Mouse (Mus musculus) MEL (cell line): ENCODE measurements at regions not wholly inside any gene's neighbourhood (a gene's known extent, or its start where the extent isn't known, plus 50 kb on each side); places are given as distances from the start of the nearest gene placed in this dataset.

ENCODE experiments used
- DNase-seq: peaks from one replicate; pipeline ENCODE4 v3.0.0; 2011; ENCODE audit warnings: low read depth, low spot score
- H3K27ac ChIP-seq: 2 replicates; pipeline ENCODE4 v1.5.1; 2012; ENCODE audit warnings: low read depth, mild to moderate bottlenecking, control low read depth, low read length, moderate library complexity; ENCODE audit not compliant: control insufficient read depth
- H3K27me3 ChIP-seq, 2 experiments: fragments of 150-350 bp in 1 of 2; sonication (generic) in 1 of 2; 2 replicates each; pipeline ENCODE4 v1.6.1; 2012; ENCODE audit warnings: low read length in 2 of 2, mild to moderate bottlenecking in 2 of 2, improper control_type of control experiment in 1 of 2, moderate library complexity in 1 of 2; ENCODE audit not compliant: insufficient read depth in 2 of 2, control insufficient read depth in 1 of 2
- H3K36me3 ChIP-seq, 2 experiments: 2 replicates each; pipeline ENCODE4 v1.6.1; 2012 to 2014; ENCODE audit warnings: low read length in 2 of 2, improper control_type of control experiment in 1 of 2, inconsistent platforms in 1 of 2, mild to moderate bottlenecking in 1 of 2; ENCODE audit not compliant: insufficient read depth in 2 of 2, control insufficient read depth in 1 of 2
- H3K4me1 ChIP-seq, 2 experiments: fragments of 150-350 bp in 1 of 2; sonication (generic) in 1 of 2; 2 replicates each; pipeline ENCODE4 v1.6.1; 2012; ENCODE audit warnings: low read length in 2 of 2, improper control_type of control experiment in 1 of 2, mild to moderate bottlenecking in 1 of 2; ENCODE audit not compliant: insufficient read depth in 2 of 2, control insufficient read depth in 1 of 2
- H3K4me3 ChIP-seq, 2 experiments: fragments of 150-350 bp in 1 of 2; sonication (generic) in 1 of 2; 2 replicates each; pipeline ENCODE4 v1.5.1; 2012; ENCODE audit warnings: low read depth in 2 of 2, low read length in 2 of 2, mild to moderate bottlenecking in 2 of 2, moderate library complexity in 2 of 2, control low read depth in 1 of 2, improper control_type of control experiment in 1 of 2; ENCODE audit not compliant: control insufficient read depth in 1 of 2, insufficient read depth in 1 of 2
- H3K79me2 ChIP-seq: 2 replicates; pipeline ENCODE4 v1.6.1; 2012; ENCODE audit warnings: mild to moderate bottlenecking, low read length, moderate library complexity; ENCODE audit not compliant: control insufficient read depth, poor library complexity, insufficient read depth
- H3K9ac ChIP-seq: 2 replicates; pipeline ENCODE4 v1.6.1; 2012; ENCODE audit warnings: low read depth, mild to moderate bottlenecking, control low read depth, low read length, moderate library complexity; ENCODE audit not compliant: control insufficient read depth, poor library complexity, severe bottlenecking
- H3K9me3 ChIP-seq: fragments of 150-350 bp; sonication (generic); replicated peaks from 2 replicates; pipeline ENCODE4 v1.6.1; 2012; ENCODE audit warnings: mild to moderate bottlenecking, low read length, improper control_type of control experiment, moderate library complexity; ENCODE audit not compliant: insufficient read depth
- BHLHE40 ChIP-seq: IDR thresholded peaks from 2 replicates; pipeline ENCODE4 v1.6.1; 2012; ENCODE audit warnings: low read depth, mild to moderate bottlenecking, inconsistent platforms, low read length, improper control_type of control experiment, borderline replicate concordance
- CHD1 ChIP-seq: IDR thresholded peaks from 2 replicates; pipeline ENCODE4 v1.6.1; 2012; ENCODE audit warnings: low read depth, mild to moderate bottlenecking, inconsistent platforms, low read length, improper control_type of control experiment
- CHD2 ChIP-seq: IDR thresholded peaks from 2 replicates; pipeline ENCODE4 v1.6.1; 2011; ENCODE audit warnings: low read length, improper control_type of control experiment
- CTCF ChIP-seq, 3 experiments: IDR thresholded peaks in 2 of 3; conservative IDR thresholded peaks in 1 of 3; 2 replicates each; pipeline ENCODE4 v1.5.1; 2011 to 2012; ENCODE audit warnings: low read length in 3 of 3, low read depth in 2 of 3, mild to moderate bottlenecking in 2 of 3, improper control_type of control experiment in 1 of 3, inconsistent platforms in 1 of 3, mixed read lengths in 1 of 3, moderate library complexity in 1 of 3; ENCODE audit not compliant: control insufficient read depth in 1 of 3, insufficient read depth in 1 of 3, poor library complexity in 1 of 3, severe bottlenecking in 1 of 3
- ELF1 ChIP-seq: IDR thresholded peaks from 2 replicates; pipeline ENCODE4 v1.6.1; 2014; ENCODE audit warnings: low read depth, mild to moderate bottlenecking, inconsistent platforms, low read length, improper control_type of control experiment, moderate library complexity
- EP300 ChIP-seq, 2 experiments: IDR thresholded peaks; 2 replicates each; pipeline ENCODE4 v1.6.1; 2011; ENCODE audit warnings: improper control_type of control experiment in 2 of 2, low read length in 2 of 2, low read depth in 1 of 2, mild to moderate bottlenecking in 1 of 2
- ETS1 ChIP-seq: IDR thresholded peaks from 2 replicates; pipeline ENCODE4 v1.6.1; 2012; ENCODE audit warnings: low read depth, mild to moderate bottlenecking, inconsistent platforms, low read length, improper control_type of control experiment, moderate library complexity
- GABPA ChIP-seq: IDR thresholded peaks from 2 replicates; pipeline ENCODE4 v1.6.1; 2012; ENCODE audit warnings: low read depth, mild to moderate bottlenecking, inconsistent platforms, low read length, improper control_type of control experiment, moderate library complexity
- GATA1 ChIP-seq: IDR thresholded peaks from 2 replicates; pipeline ENCODE4 v1.6.1; 2011; ENCODE audit warnings: low read depth, low read length, improper control_type of control experiment
- HCFC1 ChIP-seq: IDR thresholded peaks from 2 replicates; pipeline ENCODE4 v1.6.1; 2012; ENCODE audit warnings: low read depth, mild to moderate bottlenecking, inconsistent platforms, low read length, improper control_type of control experiment, moderate library complexity
- JUND ChIP-seq: IDR thresholded peaks from 2 replicates; pipeline ENCODE4 v1.6.1; 2011; ENCODE audit warnings: low read depth, mild to moderate bottlenecking, improper control_type of control experiment, low read length
- KAT2A ChIP-seq: conservative IDR thresholded peaks from 2 replicates; pipeline ENCODE4 v1.6.1; 2012; ENCODE audit warnings: low read depth, low read length, improper control_type of control experiment, inconsistent platforms
- MAFK ChIP-seq: IDR thresholded peaks from 2 replicates; pipeline ENCODE4 v1.6.1; 2011; ENCODE audit warnings: low read depth, mild to moderate bottlenecking, low read length, improper control_type of control experiment, borderline replicate concordance
- MAX ChIP-seq: IDR thresholded peaks from 2 replicates; pipeline ENCODE4 v1.6.1; 2011; ENCODE audit warnings: low read length, improper control_type of control experiment
- MYB ChIP-seq: IDR thresholded peaks from 2 replicates; pipeline ENCODE4 v1.6.1; 2011; ENCODE audit warnings: mild to moderate bottlenecking, low read depth, low read length, improper control_type of control experiment
- MYC ChIP-seq: IDR thresholded peaks from 2 replicates; pipeline ENCODE4 v1.6.1; 2011; ENCODE audit warnings: low read depth, mild to moderate bottlenecking, low read length, improper control_type of control experiment, moderate library complexity
- NELFE ChIP-seq: IDR thresholded peaks from 2 replicates; pipeline ENCODE4 v1.6.1; 2011; ENCODE audit warnings: low read depth, low read length, improper control_type of control experiment
- POLR2A ChIP-seq, 2 experiments: IDR thresholded peaks; 2 replicates each; pipeline ENCODE4 v1.6.1; 2011 to 2012; ENCODE audit warnings: low read length in 2 of 2, mild to moderate bottlenecking in 2 of 2, control low read depth in 1 of 2, improper control_type of control experiment in 1 of 2, low read depth in 1 of 2, moderate library complexity in 1 of 2; ENCODE audit not compliant: control insufficient read depth in 1 of 2, insufficient read depth in 1 of 2, poor library complexity in 1 of 2
- POLR2AphosphoS2 ChIP-seq: IDR thresholded peaks from 2 replicates; pipeline ENCODE4 v1.6.1; 2011; ENCODE audit warnings: low read length, improper control_type of control experiment
- POLR2AphosphoS5 ChIP-seq: IDR thresholded peaks from 2 replicates; pipeline ENCODE4 v1.6.1; 2012; ENCODE audit warnings: low read depth, borderline replicate concordance, mild to moderate bottlenecking, inconsistent platforms, low read length, moderate library complexity, mixed read lengths
- RCOR1 ChIP-seq: IDR thresholded peaks from 2 replicates; pipeline ENCODE4 v1.6.1; 2012; ENCODE audit warnings: low read depth, mild to moderate bottlenecking, inconsistent platforms, low read length, improper control_type of control experiment
- SIN3A ChIP-seq: IDR thresholded peaks from 2 replicates; pipeline ENCODE4 v1.6.1; 2012; ENCODE audit warnings: low read length, improper control_type of control experiment, inconsistent platforms
- SMC3 ChIP-seq: IDR thresholded peaks from 2 replicates; pipeline ENCODE4 v1.6.1; 2011; ENCODE audit warnings: low read depth, low read length, improper control_type of control experiment
- TCF12 ChIP-seq: IDR thresholded peaks from 2 replicates; pipeline ENCODE4 v1.6.1; 2014; ENCODE audit warnings: low read depth, mild to moderate bottlenecking, inconsistent platforms, low read length, improper control_type of control experiment, moderate library complexity
- UBTF ChIP-seq: IDR thresholded peaks from 2 replicates; pipeline ENCODE4 v1.6.1; 2012; ENCODE audit warnings: low read depth, mild to moderate bottlenecking, inconsistent platforms, low read length, improper control_type of control experiment, moderate library complexity, borderline replicate concordance; ENCODE audit not compliant: insufficient read depth
- USF2 ChIP-seq, 2 experiments: IDR thresholded peaks; 2 replicates each; pipeline ENCODE4 v1.6.1; 2011 to 2012; ENCODE audit warnings: improper control_type of control experiment in 2 of 2, low read length in 2 of 2, borderline replicate concordance in 1 of 2, inconsistent platforms in 1 of 2, low read depth in 1 of 2, mild to moderate bottlenecking in 1 of 2; ENCODE audit not compliant: insufficient read depth in 1 of 2
- ZMIZ1 ChIP-seq: IDR thresholded peaks from 2 replicates; pipeline ENCODE4 v1.6.1; 2012; ENCODE audit warnings: low read depth, mild to moderate bottlenecking, inconsistent platforms, low read length, improper control_type of control experiment, moderate library complexity

GRCm38 (mm10) chr13:32465041-32465682 is 126.6 kb upstream of the Gmds start:
- Histone ChIP-seq H3K27ac (no peak overlapping the region), H3K9me3 (no peaks in the 10 kb centered on the region), H3K9ac (no peak overlapping the region), H3K4me1 (no peaks in the 10 kb centered on the region), H3K27me3 (peaks cover 0 to 5% of the 10 kb centered on the region in 2 experiments; a peak in 2 of 4 replicates), H3K4me3 (no peak overlapping the region), H3K36me3 (no peaks in the 10 kb centered on the region), H3K79me2 (no peaks in the 10 kb centered on the region)
- no peak for TF ChIP-seq JUND
- no peak for TF ChIP-seq SIN3A
- TF ChIP-seq UBTF = no peak
- no peak for TF ChIP-seq ETS1
- TF ChIP-seq NELFE = no peak
- no peak for TF ChIP-seq MAFK
- TF ChIP-seq MAX = no peak
- no peak for TF ChIP-seq CHD2
- TF ChIP-seq POLR2A (IDR thresholded peaks at IDR 0.05; ENCODE audit: control insufficient read depth in 1 of 2, insufficient read depth in 1 of 2, low read depth in 1 of 2, low read length in 2 of 2, poor library complexity in 1 of 2) = no peak
- no peak for TF ChIP-seq RCOR1
- no peak for TF ChIP-seq SMC3
- TF ChIP-seq TCF12 = no peak
- no peak for TF ChIP-seq MYB
- no peak for TF ChIP-seq POLR2AphosphoS2
- TF ChIP-seq ELF1 = no peak
- no peak for TF ChIP-seq GATA1
- no peak for DNase-seq

- no peaks in the 10 kb centered on the region for H3K4me1 ChIP-seq
- no peaks in the 10 kb centered on the region for H3K36me3 ChIP-seq
These were observed 116.0 kb upstream of the Gmds start for GRCm38 (mm10) chr13:32454419-32455146.

More at GRCm38 (mm10) chr13:32454419-32455146, 116.0 kb upstream of the Gmds start:
- H3K9ac ChIP-seq = no peak overlapping the region
- H3K9me3 ChIP-seq = no peaks in the 10 kb centered on the region
- no peaks in the 10 kb centered on the region; a peak in 1 of 4 replicates for H3K27me3 ChIP-seq
- no peak overlapping the region for H3K27ac ChIP-seq
- no peak overlapping the region for H3K4me3 ChIP-seq
- H3K79me2 ChIP-seq = no peaks in the 10 kb centered on the region
- TF ChIP-seq UBTF (no peak), EP300 (IDR thresholded peaks at IDR 0.05; ENCODE audit: low read depth in 1 of 2, low read length in 2 of 2) (no peak), KAT2A (no peak), HCFC1 (no peak), TCF12 (no peak), MAFK (no peak), BHLHE40 (no peak), POLR2AphosphoS5 (no peak), CTCF (IDR thresholded peaks at IDR 0.05 in 2 of 3, conservative IDR thresholded peaks at IDR 0.05 in 1 of 3; ENCODE audit: control insufficient read depth in 1 of 3, insufficient read depth in 1 of 3, low read depth in 2 of 3, low read length in 3 of 3, poor library complexity in 1 of 3, severe bottlenecking in 1 of 3) (no peak), SMC3 (no peak), GABPA (no peak), CHD1 (no peak), MYC (no peak), GATA1 (no peak), POLR2AphosphoS2 (no peak), ZMIZ1 (no peak), POLR2A (IDR thresholded peaks at IDR 0.05; ENCODE audit: control insufficient read depth in 1 of 2, insufficient read depth in 1 of 2, low read depth in 1 of 2, low read length in 2 of 2, poor library complexity in 1 of 2) (no peak), USF2 (IDR thresholded peaks at IDR 0.05; ENCODE audit: borderline replicate concordance in 1 of 2, insufficient read depth in 1 of 2, low read depth in 1 of 2, low read length in 2 of 2) (no peak), ETS1 (no peak), NELFE (no peak)
- TF ChIP-seq, all 39 proteins: peak for 0
- no peak for DNase-seq
